Mouse (Mus musculus): Measurements from ENCODE around the gene Sp3. TPM values are rescaled to one million over a fixed set of nuclear protein-coding genes. Genes with fewer than 3 reads are reported as not detected.
A peak's percentile ranks its signal among the peaks of the same experiment; 100 is the strongest.

Gene Sp3
- total RNA-seq (2014; rRNA removed; ENCODE audit: low replicate concordance) (62.1 and 72.7 TPM in 2 replicates), polyA plus RNA-seq (2015; fragmentation: Nextera tagmentation; extraction: Ambion mirVana) (24.7 and 28.3 TPM in 2 replicates)

DNA sequence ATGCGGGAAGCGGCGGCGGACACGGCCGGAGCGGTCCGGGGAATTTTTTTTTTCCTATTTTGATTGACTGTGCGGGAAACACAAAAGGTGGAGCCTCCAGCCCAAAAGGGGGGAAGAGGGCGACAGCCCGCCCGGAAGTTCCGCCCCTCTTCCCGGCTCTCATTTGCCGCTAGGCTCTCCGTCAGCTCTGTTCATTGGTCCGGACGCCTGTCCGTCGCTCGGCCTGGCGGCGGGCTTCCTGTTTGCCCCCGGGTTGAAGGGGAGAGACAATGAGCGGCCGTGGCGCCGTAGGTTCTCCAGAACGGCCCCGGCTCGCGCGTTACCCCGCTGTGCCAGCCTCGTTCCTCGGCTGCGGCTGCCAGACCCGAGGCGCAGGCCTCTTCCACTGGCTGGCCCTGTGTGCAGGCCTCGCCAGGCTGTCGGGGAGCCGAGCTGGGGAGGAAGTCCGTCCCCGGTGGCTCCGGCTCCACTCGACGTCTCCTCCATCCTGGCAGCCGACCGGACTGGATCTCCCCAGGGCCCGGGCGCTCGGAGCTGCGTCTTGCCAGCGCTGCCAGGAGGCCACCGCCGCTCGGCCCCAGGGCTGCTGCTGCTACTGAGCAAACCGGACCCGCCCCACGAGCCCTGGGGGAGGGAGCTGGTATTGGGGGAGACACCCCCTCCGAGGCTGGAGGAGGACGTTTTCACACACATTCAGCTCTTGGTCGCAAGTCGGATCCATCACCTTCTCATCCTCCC lies at the start of gene Sp3:
Gene Sp3 (minus strand): TSS at position 110 of the 738 bp plus-strand sequence.
- H3K36me3 ChIP-seq (replicated peaks; ENCODE audit: control insufficient read depth, insufficient read depth, low read length): 0 out of 2 replicates have a peak, but pooled peaks cover 6% of the 10 kb centered on the region
- peak; percentile 98 for DNase-seq (ENCODE audit: low spot score)
- ATAC-seq (ENCODE audit: insufficient read depth, low read depth): peak; percentile 85
- peaks cover 22% of the 10 kb centered on the region for H3K4me1 ChIP-seq (ENCODE audit: control insufficient read depth, insufficient read depth)
- WGBS: under 1% methylated on average over 62 of the region's 64 CpGs
- H3K27me3 ChIP-seq (ENCODE audit: control insufficient read depth, insufficient read depth, low read length): no peaks in the 10 kb centered on the region
- H3K9me3 ChIP-seq (replicated peaks; ENCODE audit: control insufficient read depth, low read length): no peaks in the 10 kb centered on the region
- peak within 1 kb of the TSS; percentile 95 for H3K4me3 ChIP-seq (ENCODE audit: low read depth, low read length)
- TF ChIP-seq EP300 (IDR thresholded peaks at IDR 0.05; ENCODE audit: low read depth) (peak; percentile 53), CTCF (IDR thresholded peaks at IDR 0.05; ENCODE audit: low read depth) (no peak)
- peak within 1 kb of the TSS; percentile 99 for H3K9ac ChIP-seq (replicated peaks; ENCODE audit: low read depth, low read length)
- H3K27ac ChIP-seq (ENCODE audit: low read depth): peak within 1 kb of the TSS; percentile 100
- peak within 1 kb of the TSS; percentile 78 for H3K4me2 ChIP-seq (ENCODE audit: low read depth, low read length)

DNA sequence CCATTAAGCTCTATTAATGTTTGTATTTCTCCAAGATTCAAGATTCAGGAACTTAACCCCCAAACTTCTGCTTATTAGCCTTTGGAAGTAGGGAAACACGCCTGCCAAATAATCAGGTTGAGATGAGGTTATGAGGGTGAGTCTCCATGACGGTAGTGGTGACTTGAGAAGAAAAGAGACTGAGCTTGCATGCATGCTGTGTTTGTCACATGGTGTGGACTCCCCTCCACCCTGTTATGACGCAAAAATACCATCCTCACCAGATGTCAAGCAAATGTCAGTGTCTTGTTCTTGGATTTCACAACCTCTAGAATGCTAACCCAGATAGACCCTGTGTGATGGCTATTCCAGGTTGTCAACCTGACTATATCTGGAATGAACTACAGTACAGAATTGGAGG lies 49.6 kb upstream of the Sp3 start:
- no peaks in the 10 kb centered on the region for H3K9me3 ChIP-seq (replicated peaks; ENCODE audit: control insufficient read depth, low read length)
- TF ChIP-seq EP300 (IDR thresholded peaks at IDR 0.05; ENCODE audit: low read depth) (no peak), CTCF (IDR thresholded peaks at IDR 0.05; ENCODE audit: low read depth) (no peak)
- ATAC-seq (ENCODE audit: insufficient read depth, low read depth): no peak
- WGBS: 87% methylated on average over 3 of the region's 3 CpGs
- no peak overlapping the region for H3K27ac ChIP-seq (ENCODE audit: low read depth)
- no peak overlapping the region for H3K4me3 ChIP-seq (ENCODE audit: low read depth, low read length)
- no peaks in the 10 kb centered on the region for H3K27me3 ChIP-seq (ENCODE audit: control insufficient read depth, insufficient read depth, low read length)
- no peak for DNase-seq (ENCODE audit: low spot score)
- no peaks in the 10 kb centered on the region for H3K36me3 ChIP-seq (replicated peaks; ENCODE audit: control insufficient read depth, insufficient read depth, low read length)
- no peak overlapping the region for H3K4me2 ChIP-seq (ENCODE audit: low read depth, low read length)
- H3K9ac ChIP-seq (replicated peaks; ENCODE audit: low read depth, low read length): no peak overlapping the region
- no peaks in the 10 kb centered on the region for H3K4me1 ChIP-seq (ENCODE audit: control insufficient read depth, insufficient read depth)

DNA sequence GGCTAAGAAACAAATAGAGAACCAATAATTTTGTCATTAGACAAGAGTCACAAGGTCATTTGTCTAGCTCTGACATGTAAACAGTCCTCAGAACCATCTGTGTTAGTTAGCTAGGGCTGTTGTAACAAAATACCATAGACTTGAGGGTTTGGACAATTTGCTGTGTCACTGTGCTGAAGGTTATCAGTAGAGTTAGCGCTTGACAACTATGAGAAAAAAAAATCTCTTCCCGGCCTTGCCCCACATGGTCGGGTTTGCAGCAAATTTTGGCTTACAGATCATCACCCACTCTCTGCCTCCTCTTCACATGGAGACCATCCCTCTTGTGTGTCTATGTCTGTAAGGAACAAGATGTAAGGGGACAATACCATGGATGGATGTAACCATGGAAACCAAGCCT lies 47.8 kb upstream of the Sp3 start:
- H3K27ac ChIP-seq (ENCODE audit: low read depth): no peak overlapping the region
- H3K27me3 ChIP-seq (ENCODE audit: control insufficient read depth, insufficient read depth, low read length): no peaks in the 10 kb centered on the region
- no peaks in the 10 kb centered on the region for H3K9me3 ChIP-seq (replicated peaks; ENCODE audit: control insufficient read depth, low read length)
- no peak overlapping the region for H3K9ac ChIP-seq (replicated peaks; ENCODE audit: low read depth, low read length)
- H3K4me2 ChIP-seq (ENCODE audit: low read depth, low read length): no peak overlapping the region
- ATAC-seq (ENCODE audit: insufficient read depth, low read depth) (no peak), DNase-seq (ENCODE audit: low spot score) (no peak)
- H3K4me1 ChIP-seq (ENCODE audit: control insufficient read depth, insufficient read depth): no peaks in the 10 kb centered on the region
- H3K4me3 ChIP-seq (ENCODE audit: low read depth, low read length): no peak overlapping the region
- H3K36me3 ChIP-seq (replicated peaks; ENCODE audit: control insufficient read depth, insufficient read depth, low read length): no peaks in the 10 kb centered on the region
- TF ChIP-seq EP300 (IDR thresholded peaks at IDR 0.05; ENCODE audit: low read depth): no peak
- TF ChIP-seq CTCF (IDR thresholded peaks at IDR 0.05; ENCODE audit: low read depth): no peak
- WGBS: 77% methylated on average over 3 of the region's 3 CpGs

DNA sequence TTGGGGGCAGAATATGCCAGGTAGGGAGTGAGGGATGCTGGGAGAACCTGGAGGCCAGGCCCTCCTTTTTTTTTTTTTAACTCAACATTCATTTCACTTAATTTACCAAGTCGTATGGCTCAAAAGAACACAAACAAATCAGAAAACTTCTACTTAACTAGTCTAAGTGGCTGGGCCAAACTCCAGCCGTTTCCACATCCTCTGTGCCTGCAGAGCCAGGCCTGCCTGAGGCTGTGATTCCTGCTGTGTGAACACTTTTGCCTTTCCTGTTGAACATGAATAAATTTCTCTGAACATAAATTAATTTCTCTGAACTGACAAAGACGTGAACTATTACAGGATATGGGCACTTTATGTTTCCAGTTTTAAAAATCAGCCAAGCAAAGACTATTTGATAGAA lies 46.9 kb upstream of the Sp3 start:
- whole genome bisulfite sequencing: 62% methylated on average over 3 of the region's 3 CpGs
- H3K27me3 ChIP-seq (ENCODE audit: control insufficient read depth, insufficient read depth, low read length): no peaks in the 10 kb centered on the region
- DNase-seq (ENCODE audit: low spot score) (no peak), ATAC-seq (ENCODE audit: insufficient read depth, low read depth) (no peak)
- no peak overlapping the region for H3K4me3 ChIP-seq (ENCODE audit: low read depth, low read length)
- TF ChIP-seq EP300 (IDR thresholded peaks at IDR 0.05; ENCODE audit: low read depth) (no peak), CTCF (IDR thresholded peaks at IDR 0.05; ENCODE audit: low read depth) (no peak)
- no peak overlapping the region for H3K9ac ChIP-seq (replicated peaks; ENCODE audit: low read depth, low read length)
- H3K36me3 ChIP-seq (replicated peaks; ENCODE audit: control insufficient read depth, insufficient read depth, low read length): no peaks in the 10 kb centered on the region
- H3K4me2 ChIP-seq (ENCODE audit: low read depth, low read length): no peak overlapping the region
- H3K9me3 ChIP-seq (replicated peaks; ENCODE audit: control insufficient read depth, low read length): no peaks in the 10 kb centered on the region
- no peak overlapping the region for H3K27ac ChIP-seq (ENCODE audit: low read depth)
- H3K4me1 ChIP-seq (ENCODE audit: control insufficient read depth, insufficient read depth): no peaks in the 10 kb centered on the region

DNA sequence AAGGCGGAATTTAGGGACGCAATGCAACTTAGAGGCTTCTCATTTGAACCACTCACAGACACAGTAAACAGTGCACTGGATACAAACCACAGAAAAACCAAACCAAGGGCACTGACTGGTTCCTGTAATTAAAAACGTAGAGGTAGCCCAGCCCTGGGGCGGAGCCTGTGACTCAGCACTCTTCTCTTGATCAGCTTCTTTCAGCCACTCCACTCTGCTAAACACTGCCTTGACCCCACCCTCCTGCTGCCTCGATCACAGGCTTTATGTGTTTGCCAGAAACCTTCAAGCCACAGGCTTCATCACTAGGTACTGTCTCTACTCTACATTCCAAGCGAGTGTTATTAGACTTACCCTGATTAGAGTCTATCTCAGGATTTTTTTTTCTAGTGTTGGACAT lies 43.6 kb upstream of the Sp3 start:
- TF ChIP-seq CTCF (IDR thresholded peaks at IDR 0.05; ENCODE audit: low read depth): no peak
- TF ChIP-seq EP300 (IDR thresholded peaks at IDR 0.05; ENCODE audit: low read depth): no peak
- Histone ChIP-seq H3K27ac (ENCODE audit: low read depth) (no peak overlapping the region), H3K4me2 (ENCODE audit: low read depth, low read length) (no peak overlapping the region), H3K9me3 (replicated peaks; ENCODE audit: control insufficient read depth, low read length) (no peaks in the 10 kb centered on the region), H3K4me1 (ENCODE audit: control insufficient read depth, insufficient read depth) (peaks cover 6% of the 10 kb centered on the region; the same call in 1 of the 2 replicates), H3K27me3 (ENCODE audit: control insufficient read depth, insufficient read depth, low read length) (no peaks in the 10 kb centered on the region), H3K9ac (replicated peaks; ENCODE audit: low read depth, low read length) (no peak overlapping the region), H3K36me3 (replicated peaks; ENCODE audit: control insufficient read depth, insufficient read depth, low read length) (no peaks in the 10 kb centered on the region), H3K4me3 (ENCODE audit: low read depth, low read length) (no peak overlapping the region)
- 59% methylated on average over 6 of the region's 6 CpGs for WGBS
- ATAC-seq (ENCODE audit: insufficient read depth, low read depth) (no peak), DNase-seq (ENCODE audit: low spot score) (no peak)

All from heart, postnatal 0 days (tissue).